Mouse (Mus musculus) gastrocnemius, adult 2 months (tissue): ENCODE results near the gene Cyp2s1. TPM values are rescaled to one million over a fixed set of nuclear protein-coding genes. Genes with fewer than 3 reads are reported as not detected.
A peak's percentile ranks its signal among the peaks of the same experiment; 100 is the strongest.
"Not testable (repeated sequence)": the region's sequence is repeated elsewhere in the genome, so short reads cannot be mapped to it uniquely, and the experiment has no call there.

ENCODE experiments used
- DNase-seq: peaks from one replicate; pipeline ENCODE4 v3.0.0; 2022
- H3K27ac ChIP-seq: fragments of 200-600 bp; 2 replicates; pipeline ENCODE4 v1.8.1; 2022; ENCODE audit warnings: mild to moderate bottlenecking
- H3K4me3 ChIP-seq: fragments of 200-600 bp; 2 replicates; pipeline ENCODE4 v1.8.1; 2022; ENCODE audit warnings: mild to moderate bottlenecking, moderate library complexity
- CTCF ChIP-seq: fragments of 200-600 bp; IDR thresholded peaks from 2 replicates; pipeline ENCODE4 v1.8.1; 2022; ENCODE audit warnings: antibody characterized with exemption, mild to moderate bottlenecking, moderate library complexity
- intact Hi-C: fragments of 180-260 bp; cut with DNase I; formaldehyde crosslinking; loops from one replicate; pipeline ENCODE4 v1.15.1; 2025
- total RNA-seq, 2 experiments: library from RNA; stranded (reverse); gene quantifications; 2 replicates each; pipeline ENCODE4 v1.2.3; 2021

The Cyp2s1 gene
- total RNA-seq, 2 experiments from 2014 or later, result 0.10 to 0.56 TPM

DNA sequence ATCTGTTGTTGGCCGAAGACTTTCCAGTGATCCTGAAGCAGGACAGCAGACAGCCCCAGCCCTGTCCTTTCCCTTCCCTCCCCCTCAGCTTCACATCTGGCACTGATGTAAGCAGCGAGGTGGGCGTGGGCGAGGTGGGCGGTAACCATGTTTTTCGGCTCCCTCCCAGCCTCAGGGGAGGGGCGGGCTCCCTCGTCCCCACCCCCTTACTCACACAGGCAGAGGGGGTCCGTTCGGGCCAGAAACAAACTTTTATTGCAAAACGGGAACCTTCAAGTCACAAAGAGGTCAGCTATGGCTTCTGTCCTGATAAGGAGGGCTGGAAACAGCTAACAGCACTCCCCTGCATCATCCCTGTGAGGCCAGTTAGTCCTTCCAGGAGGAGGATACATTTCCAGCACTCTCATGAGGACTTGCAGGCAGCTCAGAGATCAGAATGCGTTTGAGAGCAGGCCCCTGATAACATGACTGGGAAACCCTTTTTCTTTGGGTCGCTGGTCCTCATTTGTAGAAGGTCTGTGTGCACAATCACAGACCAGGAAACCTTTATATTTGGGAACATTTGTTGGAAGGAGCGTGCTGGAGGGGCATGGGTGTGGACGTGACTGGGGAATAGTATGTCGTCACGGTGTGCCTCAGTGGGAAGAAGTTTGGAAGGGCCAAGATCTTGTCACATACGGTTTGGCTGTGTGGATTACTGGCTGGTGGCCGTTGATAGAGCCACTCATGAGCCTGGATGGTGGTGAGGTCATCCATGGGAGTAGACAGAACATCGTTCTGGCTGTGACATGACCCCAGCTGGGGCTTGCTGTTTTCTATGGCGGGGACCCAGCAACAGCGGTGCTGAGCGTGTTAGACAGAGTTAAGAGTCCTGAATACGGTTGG, 14.2 kb downstream of the Cyp2s1 start:
- peak; percentile 93 for DNase-seq
- intact Hi-C loops, result no loop called here
- H3K4me3 ChIP-seq, result peak overlapping the region; percentile 31
- peak overlapping the region; percentile 85 for H3K27ac ChIP-seq
- no peak for TF ChIP-seq CTCF

DNA sequence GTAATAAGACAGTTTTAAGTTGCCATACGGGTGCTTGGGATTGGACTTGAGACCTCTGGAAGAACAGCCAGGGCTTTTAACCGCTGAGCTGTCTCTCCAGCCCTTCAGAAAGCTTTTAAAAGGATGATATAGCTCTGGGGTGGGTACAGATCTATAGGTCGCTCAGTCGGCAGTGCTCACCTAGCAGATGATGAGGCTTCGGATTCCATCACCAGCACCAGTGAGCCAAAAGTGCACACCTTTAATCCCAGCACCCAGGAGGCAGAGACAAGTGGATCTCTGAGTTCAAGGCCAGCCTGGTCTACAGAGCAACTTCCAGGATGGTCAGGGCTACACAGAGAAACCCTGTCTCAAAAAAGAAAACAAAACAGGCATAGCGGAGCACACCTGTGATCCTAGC, 15.7 kb downstream of the Cyp2s1 start:
- intact Hi-C loops, result no loop called here
- DNase-seq, result no peak
- no peak for TF ChIP-seq CTCF
- Histone ChIP-seq H3K4me3 (no peak overlapping the region), H3K27ac (peak overlapping the region; percentile 85; the same call in 1 of the 2 replicates)

DNA sequence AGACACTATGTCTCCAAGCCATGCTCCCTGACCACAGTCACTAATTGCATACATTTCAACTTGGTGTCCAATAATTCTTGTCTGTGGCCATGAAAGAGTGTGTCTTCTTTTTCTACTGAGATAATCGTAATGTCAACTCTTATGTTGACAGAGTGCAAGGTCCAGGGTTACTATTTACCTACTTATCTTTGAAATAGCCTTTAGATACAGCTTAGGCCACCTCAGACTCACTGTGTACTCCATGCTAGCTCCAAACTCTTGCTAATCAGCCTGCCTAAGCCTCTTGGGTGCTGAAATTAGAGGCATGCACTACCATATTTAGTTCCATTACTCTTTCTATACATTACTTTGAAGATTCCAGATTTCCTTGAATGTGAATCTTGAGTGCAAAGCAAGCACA, 17.3 kb downstream of the Cyp2s1 start:
- no peak for TF ChIP-seq CTCF
- Histone ChIP-seq H3K4me3 (no peak overlapping the region), H3K27ac (no peak overlapping the region)
- DNase-seq, result no peak
- intact Hi-C loops, result no loop called here

DNA sequence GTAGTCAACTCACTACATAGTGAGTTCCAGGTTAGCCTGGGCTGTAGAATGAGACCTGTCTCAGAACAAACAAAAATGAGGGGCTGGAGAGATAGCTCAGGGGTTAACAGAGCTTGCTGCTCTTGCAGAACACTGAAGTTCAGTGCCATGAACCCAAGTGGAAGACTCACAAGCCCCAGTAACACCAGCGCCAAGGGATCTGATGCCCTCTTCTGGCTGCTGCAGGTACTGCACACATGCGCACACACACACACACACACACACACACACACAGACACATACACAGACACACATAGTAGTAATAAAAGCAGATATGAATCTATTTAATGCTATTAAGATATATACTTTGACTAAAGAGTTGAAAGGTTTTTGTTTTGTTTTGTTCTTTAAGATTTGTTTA, 18.2 kb downstream of the Cyp2s1 start:
- H3K27ac ChIP-seq, result no peak overlapping the region
- TF ChIP-seq CTCF, result peak; percentile 19; the same call in 1 of the 2 replicates
- no peak for DNase-seq
- H3K4me3 ChIP-seq, result no peak overlapping the region
- intact Hi-C loops, result no loop called here

DNA sequence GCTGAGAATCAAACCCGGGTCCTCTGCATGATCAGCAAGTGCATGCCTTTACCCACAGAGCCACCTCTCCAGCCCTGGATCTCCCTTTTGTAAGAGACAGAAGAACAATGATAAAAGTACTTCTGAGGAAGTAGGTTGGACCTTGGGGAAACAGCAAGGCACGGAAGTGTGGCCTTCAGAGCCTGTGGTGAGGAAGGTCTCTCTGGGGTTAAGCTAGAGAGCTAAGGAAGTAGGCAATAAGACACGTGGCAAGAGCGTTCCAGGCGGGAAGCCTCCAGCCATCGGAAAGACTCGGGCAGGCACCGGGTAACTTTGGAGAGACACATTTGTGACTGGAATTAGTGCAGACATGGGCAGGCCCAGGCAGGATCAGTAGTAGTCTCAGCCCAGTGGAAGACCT, 21.9 kb downstream of the Cyp2s1 start:
- DNase-seq, result no peak
- Histone ChIP-seq H3K27ac (peak overlapping the region; percentile 48), H3K4me3 (no peak overlapping the region)
- intact Hi-C loops, result no loop called here
- TF ChIP-seq CTCF, result no peak

DNA sequence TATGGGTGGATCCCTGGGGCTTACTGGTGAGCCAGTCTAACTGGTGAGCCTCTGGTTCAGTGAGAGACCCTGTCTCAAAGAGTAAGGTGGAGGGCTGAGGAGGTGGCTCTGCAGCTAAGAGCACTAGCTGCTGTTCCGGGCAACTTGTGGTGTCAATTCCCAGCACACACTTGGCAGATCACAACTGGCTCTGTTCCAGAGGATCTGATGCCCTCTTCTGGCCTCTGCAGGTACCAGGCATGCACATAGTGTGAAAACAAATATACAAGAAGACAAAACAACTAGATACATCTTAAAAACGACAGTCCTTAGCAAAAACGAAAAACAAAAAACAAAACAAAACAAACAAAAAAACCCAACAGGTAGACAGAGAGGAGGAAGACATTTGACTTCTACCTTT, 23.0 kb downstream of the Cyp2s1 start:
- intact Hi-C loops, result no loop called here
- DNase-seq, result peak; percentile 55
- Histone ChIP-seq H3K4me3 (no peak overlapping the region), H3K27ac (peak overlapping the region; percentile 66)
- peak; percentile 47 for TF ChIP-seq CTCF

DNA sequence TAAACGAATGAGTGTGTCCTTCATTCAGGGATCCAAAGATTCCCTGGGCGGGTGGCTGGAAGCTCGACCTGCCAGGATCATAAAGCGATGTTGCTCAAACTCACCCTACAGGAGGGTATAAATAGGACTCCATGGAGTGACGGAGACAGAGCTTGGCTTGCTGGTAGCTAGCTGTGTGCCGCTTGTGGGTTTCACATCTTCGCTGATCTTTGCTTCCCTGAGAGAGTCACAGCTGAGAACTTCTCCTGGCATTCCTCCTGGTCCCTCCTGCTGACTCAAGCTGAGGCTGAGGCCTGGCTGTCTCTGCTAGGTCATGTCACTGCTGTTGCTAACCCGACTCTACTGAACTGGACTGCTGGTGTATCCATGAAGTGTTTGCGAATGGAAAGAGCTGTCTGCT, 23.7 kb downstream of the Cyp2s1 start:
- DNase-seq, result peak; percentile 58
- intact Hi-C loops, result not testable (repeated sequence)
- H3K4me3 ChIP-seq, result 0 out of 2 replicates have a peak overlapping the region, but pooled peaks have one; percentile 3
- H3K27ac ChIP-seq, result peak overlapping the region; percentile 66

DNA sequence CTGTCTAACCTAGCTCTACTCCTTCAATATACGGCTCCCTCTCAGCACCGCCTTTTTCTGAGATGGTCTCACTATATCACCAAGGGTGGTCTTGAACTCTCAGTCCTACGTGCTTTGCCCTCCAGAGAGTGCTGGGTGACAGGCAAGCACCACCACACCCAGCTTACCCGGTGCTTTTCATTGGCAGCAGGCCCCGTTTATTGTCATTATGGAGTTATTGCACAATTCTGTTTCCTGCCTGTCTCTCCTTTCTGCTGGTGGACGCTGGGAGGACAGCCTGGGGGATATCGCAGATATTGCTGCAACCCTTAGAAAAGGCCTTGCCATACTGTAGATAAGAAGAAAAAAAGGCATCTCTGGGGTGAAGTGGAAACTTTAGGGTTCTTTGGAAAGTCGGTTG, 26.1 kb downstream of the Cyp2s1 start:
- DNase-seq, result peak; percentile 71
- intact Hi-C loops, result no loop called here
- no peak for TF ChIP-seq CTCF
- Histone ChIP-seq H3K4me3 (peak overlapping the region; percentile 79), H3K27ac (peak overlapping the region; percentile 90)

DNA sequence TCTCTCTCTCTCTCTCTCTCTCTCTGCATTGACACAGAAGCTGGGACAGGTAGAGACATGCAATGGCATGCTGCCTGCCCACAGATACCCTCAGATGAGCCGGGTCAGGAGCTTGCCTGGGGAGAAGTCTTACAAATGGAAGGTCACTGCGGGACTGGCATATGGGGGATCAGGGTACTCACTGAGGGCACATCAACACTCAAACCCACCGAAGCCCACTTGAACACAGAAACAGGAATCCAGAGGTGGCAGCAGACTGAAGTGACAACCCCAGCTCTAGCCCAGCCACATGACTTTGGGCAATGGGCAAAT, 27.6 kb downstream of the Cyp2s1 start:
- TF ChIP-seq CTCF, result no peak
- H3K27ac ChIP-seq, result peak overlapping the region; percentile 90
- intact Hi-C loops, result no loop called here
- H3K4me3 ChIP-seq, result peak overlapping the region; percentile 79
- no peak for DNase-seq

DNA sequence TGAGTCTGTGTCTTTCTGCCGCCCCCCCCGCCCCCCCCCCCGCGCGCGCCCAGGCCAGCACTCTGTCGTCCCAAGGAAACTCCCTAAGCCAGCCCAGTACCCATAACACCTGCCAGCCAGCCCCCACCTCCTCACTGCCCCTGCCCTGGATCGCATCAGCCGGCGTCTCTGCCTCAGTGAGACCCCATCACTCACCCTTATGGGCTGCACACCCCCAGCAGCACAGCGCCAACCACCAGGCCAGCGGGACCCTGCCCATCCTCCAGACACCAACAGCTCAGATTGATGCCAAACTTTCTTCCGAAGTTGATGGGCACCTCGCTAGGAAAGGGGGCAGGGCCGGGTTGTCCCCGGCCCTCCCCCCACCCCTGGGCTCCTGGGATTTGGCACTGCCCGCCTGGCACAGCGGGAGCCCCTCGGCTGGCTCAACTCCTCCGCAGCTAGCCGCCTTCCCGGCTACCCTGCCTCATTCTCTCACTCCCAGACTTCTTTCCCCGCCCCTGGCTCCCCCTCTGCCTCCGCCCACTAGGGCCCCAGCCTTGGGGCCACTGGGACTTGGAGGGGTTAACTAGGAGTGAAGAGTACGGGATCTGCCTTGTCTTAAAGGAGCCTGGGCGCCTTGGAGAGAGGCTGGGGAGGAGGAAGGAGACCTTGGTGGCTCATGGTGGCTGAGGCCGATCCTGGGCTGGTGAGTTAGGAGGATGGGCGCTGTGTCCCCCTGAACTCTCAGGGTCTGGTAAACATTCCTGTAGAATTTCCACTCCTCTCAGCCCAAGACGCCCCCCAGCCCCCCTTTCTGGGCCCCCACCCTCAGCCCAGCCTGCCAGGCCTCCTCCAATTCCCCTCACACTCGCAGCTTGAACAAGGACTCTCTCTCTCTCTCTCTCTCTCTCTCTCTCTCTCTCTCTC, 28.2 kb downstream of the Cyp2s1 start, which contains the start of gene Axl:
Gene Axl, minus strand, starts transcription at position 486 of the 909 bp plus-strand sequence.
- intact Hi-C loops, result no loop called here
- no peak for TF ChIP-seq CTCF

DNA sequence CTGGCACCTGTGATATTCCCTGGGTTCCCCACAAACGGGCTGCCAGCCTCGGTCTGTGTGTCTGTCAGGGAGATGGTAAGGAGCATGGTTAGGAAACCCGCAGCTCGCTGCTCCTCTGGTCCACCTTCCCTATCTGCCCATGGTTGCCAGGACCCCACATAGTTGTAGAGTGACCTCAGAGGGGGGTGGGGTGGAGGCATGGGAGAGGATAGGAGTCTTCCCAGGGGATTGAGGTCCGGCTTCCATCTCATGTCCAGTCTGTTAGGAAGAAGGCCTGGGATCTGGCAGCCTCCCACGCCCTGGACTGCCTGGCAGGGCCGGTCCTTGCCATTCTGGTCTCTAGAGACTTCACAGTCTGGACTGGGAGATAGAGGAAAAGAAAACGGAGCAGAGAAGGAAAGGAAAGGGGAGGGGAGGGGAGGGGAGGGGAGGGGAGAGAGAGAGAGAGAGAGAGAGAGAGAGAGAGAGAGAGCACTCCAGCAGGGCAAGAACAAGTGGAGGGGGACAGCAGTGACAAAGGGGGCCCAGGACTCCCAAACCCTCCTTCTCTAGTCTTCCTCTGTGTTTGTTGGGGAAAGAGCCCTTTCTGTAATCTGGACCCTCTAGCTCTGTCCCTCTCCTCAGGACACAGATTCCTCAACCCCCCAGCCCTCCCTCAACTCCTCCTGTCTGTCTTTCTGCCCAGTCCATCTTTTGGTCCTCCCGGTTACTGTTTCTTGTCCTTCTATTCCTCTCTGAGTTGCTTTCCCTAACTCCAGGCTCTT, 29.1 kb downstream of the Cyp2s1 start:
- Histone ChIP-seq H3K4me3 (peak overlapping the region; percentile 79), H3K27ac (peak overlapping the region; percentile 90)
- intact Hi-C loops, result no loop called here
- peak; percentile 72 for DNase-seq
- no peak for TF ChIP-seq CTCF

More for the DNA sequence above, 28.2 kb downstream of the Cyp2s1 start, which contains the start of gene Axl:
- peak within 1 kb of the TSS; percentile 79 for H3K4me3 ChIP-seq
- H3K27ac ChIP-seq, result peak within 1 kb of the TSS; percentile 90
- peak; percentile 86 for DNase-seq

DNA sequence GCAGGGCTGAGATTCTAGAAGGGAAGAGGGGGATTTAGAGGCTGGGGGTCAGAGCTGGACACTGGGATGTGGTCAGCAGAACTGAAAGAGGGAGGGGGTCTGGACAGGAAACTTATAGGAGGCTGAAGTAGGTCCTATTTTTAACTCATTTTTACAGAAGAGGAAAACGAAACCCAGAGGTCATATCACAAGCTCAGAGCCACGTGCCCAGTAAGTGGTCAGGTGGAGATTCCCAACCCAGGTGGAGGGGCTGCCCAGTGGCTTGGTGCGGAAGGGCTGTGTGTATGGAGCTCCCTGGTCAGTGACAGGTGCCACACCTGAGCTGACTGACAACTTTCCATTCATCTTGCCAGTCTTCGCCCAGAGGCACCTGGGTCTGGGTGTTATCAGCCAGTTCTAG, 29.7 kb downstream of the Cyp2s1 start:
- DNase-seq, result no peak
- peak overlapping the region; percentile 79 for H3K4me3 ChIP-seq
- intact Hi-C loops, result no loop called here
- TF ChIP-seq CTCF, result no peak
- H3K27ac ChIP-seq, result peak overlapping the region; percentile 90
